Mouse (Mus musculus) spleen, adult 2 months (tissue): ENCODE data around the gene Olfr1186. TPM values are rescaled to one million over a fixed set of nuclear protein-coding genes. Genes with fewer than 3 reads are reported as not detected.
"Not testable (repeated sequence)": the region's sequence is repeated elsewhere in the genome, so short reads cannot be mapped to it uniquely, and the experiment has no call there.

ENCODE experiments used
- DNase-seq, 2 experiments: peaks; one replicate each; pipeline versions ENCODE4 v3.0.0 to v3.0.0-alpha.2; 2012 to 2021; ENCODE audit warnings: low spot score in 2 of 2, low read depth in 1 of 2
- H3K27ac ChIP-seq: fragments of 200-500 bp; 2 replicates; pipeline ENCODE4 v1.5.1; 2012; ENCODE audit warnings: low read length, inconsistent platforms; ENCODE audit not compliant: insufficient read depth
- H3K27me3 ChIP-seq: fragments of 200-500 bp; 2 replicates; pipeline ENCODE4 v1.6.1; 2012; ENCODE audit warnings: mild to moderate bottlenecking, moderate library complexity, low read length, inconsistent platforms; ENCODE audit not compliant: control insufficient read depth, insufficient read depth
- H3K36me3 ChIP-seq: fragments of 200-500 bp; 2 replicates; pipeline ENCODE4 v1.6.1; 2012; ENCODE audit warnings: mild to moderate bottlenecking, low read length, inconsistent platforms; ENCODE audit not compliant: control insufficient read depth, insufficient read depth
- H3K4me1 ChIP-seq: fragments of 200-500 bp; 2 replicates; pipeline ENCODE4 v1.6.1; 2011; ENCODE audit warnings: inconsistent platforms; ENCODE audit not compliant: control insufficient read depth, insufficient read depth, insufficient read length
- H3K4me3 ChIP-seq: fragments of 200-500 bp; 2 replicates; pipeline ENCODE4 v1.5.1; 2011; ENCODE audit warnings: mild to moderate bottlenecking, inconsistent platforms; ENCODE audit not compliant: insufficient read depth, insufficient read length; ENCODE audit errors: extremely low read depth
- CTCF ChIP-seq: fragments of 200-500 bp; IDR thresholded peaks from 2 replicates; pipeline ENCODE4 v1.5.1; 2011; ENCODE audit warnings: mild to moderate bottlenecking, inconsistent platforms; ENCODE audit not compliant: insufficient read depth, insufficient read length, insufficient replicate concordance; ENCODE audit errors: extremely low read depth
- POLR2A ChIP-seq: fragments of 200-500 bp; IDR thresholded peaks from 2 replicates; pipeline ENCODE4 v1.6.1; 2011; ENCODE audit warnings: low read depth, low read length, inconsistent platforms
- WGBS: fragments of 180-500 bp; shearing (Covaris S2); methylation state at CpG from one replicate; pipeline ENCODE4 v1.1.7; 2018; 5-methylcytosine and 5-hydroxymethylcytosine counted together
- polyA plus RNA-seq: library from polyadenylated mRNA; depleted of rRNA; stranded (reverse); fragments of >200 nt; gene quantifications from 2 replicates; pipeline ENCODE4 v1.2.3, GENCODE M21; 2012; rRNA removed

Gene Olfr1186
- not detected in 2 replicates for polyA plus RNA-seq

DNA sequence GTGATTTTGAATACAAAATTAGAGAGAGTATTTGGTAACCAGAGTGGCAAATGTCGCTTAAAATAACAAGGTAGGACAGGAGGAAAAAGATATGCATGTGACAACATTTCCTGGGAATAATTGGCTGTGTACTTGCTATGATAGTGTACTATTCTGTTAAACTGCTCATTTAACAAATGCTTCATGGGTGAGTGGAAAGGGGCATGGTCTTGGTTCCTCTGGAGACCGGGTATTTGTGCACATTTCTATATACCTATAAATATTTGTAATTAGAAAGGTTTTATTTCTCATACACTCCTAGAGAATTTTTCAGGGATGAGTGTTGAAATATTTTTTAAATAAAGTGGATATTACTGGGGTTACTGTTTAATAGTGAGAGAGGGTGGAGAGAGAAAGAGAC, at the start of gene Olfr1186:
Gene Olfr1186, plus strand, starts transcription at position 301 of the 400 bp plus-strand sequence.
- Histone ChIP-seq H3K36me3 (no peaks in the 10 kb centered on the region), H3K4me1 (no peaks in the 10 kb centered on the region), H3K27ac (no peak within 1 kb of the TSS), H3K27me3 (no peaks in the 10 kb centered on the region), H3K4me3 (no peak within 1 kb of the TSS)
- DNase-seq = no peak
- no peak for TF ChIP-seq CTCF
- TF ChIP-seq POLR2A = no peak
- WGBS = 79% methylated on average over 2 of the region's 2 CpGs

DNA sequence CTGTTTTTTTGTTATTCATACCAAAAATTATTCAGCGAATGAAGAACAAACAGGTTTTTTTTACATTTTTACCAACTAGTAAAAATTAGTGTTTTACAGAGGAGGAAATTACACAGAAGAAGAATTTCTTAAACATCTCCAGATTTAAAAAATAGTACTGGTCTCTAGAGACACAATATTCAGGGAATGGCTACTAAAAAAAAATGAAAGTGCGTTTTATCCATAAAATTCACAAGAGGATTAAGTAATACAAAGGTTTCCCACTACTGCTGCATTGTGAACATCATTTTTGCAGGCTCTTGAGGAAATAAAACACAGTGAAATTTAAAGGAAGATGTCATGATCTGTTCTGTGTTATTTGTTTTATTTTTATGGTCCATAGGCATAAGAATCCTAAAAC, 35.1 kb upstream of the Olfr1186 start, which contains the start of gene Olfr1184:
Gene Olfr1184, plus strand, starts transcription at position 301 of the 400 bp plus-strand sequence.
- no peaks in the 10 kb centered on the region for H3K36me3 ChIP-seq
- no peaks in the 10 kb centered on the region for H3K4me1 ChIP-seq
- WGBS = 91% methylated on average over 2 of the region's 2 CpGs
- no peaks in the 10 kb centered on the region for H3K27me3 ChIP-seq
- TF ChIP-seq POLR2A (no peak), CTCF (no peak)
- H3K4me3 ChIP-seq = no peak within 1 kb of the TSS
- no peak for DNase-seq
- no peak within 1 kb of the TSS for H3K27ac ChIP-seq

DNA sequence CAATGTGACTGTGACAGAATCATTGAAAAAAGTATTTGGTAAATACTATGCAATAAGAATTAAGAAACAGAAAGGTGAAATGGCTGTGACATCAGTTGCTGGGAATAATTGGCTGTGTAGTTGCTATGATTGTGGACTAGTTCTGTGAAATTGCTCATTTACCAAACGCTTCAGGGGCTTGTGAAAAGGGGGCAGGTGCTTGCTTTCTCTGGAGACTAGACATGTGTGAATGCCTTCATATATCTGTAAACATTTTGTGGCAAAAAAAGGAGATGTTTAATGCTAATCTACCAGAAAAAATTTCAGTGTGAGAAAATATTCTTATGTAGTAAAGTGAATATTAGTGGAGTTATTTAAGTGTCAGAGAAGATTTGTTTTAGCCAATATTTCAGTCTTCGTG, 25.3 kb upstream of the Olfr1186 start, which contains the start of gene Olfr1185-ps1:
Gene Olfr1185-ps1, plus strand, starts transcription at position 301 of the 400 bp plus-strand sequence.
- no peaks in the 10 kb centered on the region for H3K36me3 ChIP-seq
- no peak for TF ChIP-seq POLR2A
- TF ChIP-seq CTCF = no peak

DNA sequence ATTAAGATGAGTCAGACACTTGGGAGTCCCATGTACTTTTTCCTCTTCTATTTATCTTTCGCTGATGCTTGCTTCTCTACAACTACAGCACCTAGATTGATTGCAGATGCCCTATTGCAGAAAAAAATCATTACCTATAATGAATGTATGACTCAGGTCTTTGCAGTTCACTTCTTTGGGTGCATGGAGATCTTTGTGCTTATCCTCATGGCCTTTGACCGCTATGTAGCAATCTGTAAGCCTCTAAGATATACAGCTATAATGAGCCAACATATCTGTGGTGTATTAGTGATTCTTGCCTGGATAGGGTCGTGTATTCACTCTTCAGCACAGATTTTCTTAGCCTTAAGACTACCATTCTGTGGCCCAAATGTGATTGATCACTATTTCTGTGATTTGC, 7.4 kb downstream of the Olfr1186 start:
- Histone ChIP-seq H3K27me3 (no peaks in the 10 kb centered on the region), H3K4me1 (no peaks in the 10 kb centered on the region), H3K27ac (no peak overlapping the region), H3K36me3 (no peaks in the 10 kb centered on the region), H3K4me3 (no peak overlapping the region)
- no peak for DNase-seq
- WGBS = 60% methylated on average over 3 of the region's 3 CpGs
- TF ChIP-seq CTCF (no peak), POLR2A (no peak)

More for the DNA sequence above, 25.3 kb upstream of the Olfr1186 start, which contains the start of gene Olfr1185-ps1:
- WGBS = 69% methylated on average over 2 of the region's 2 CpGs
- Histone ChIP-seq H3K4me3 (no peak within 1 kb of the TSS), H3K4me1 (no peaks in the 10 kb centered on the region), H3K27me3 (no peaks in the 10 kb centered on the region), H3K27ac (no peak within 1 kb of the TSS)
- DNase-seq = no peak

DNA sequence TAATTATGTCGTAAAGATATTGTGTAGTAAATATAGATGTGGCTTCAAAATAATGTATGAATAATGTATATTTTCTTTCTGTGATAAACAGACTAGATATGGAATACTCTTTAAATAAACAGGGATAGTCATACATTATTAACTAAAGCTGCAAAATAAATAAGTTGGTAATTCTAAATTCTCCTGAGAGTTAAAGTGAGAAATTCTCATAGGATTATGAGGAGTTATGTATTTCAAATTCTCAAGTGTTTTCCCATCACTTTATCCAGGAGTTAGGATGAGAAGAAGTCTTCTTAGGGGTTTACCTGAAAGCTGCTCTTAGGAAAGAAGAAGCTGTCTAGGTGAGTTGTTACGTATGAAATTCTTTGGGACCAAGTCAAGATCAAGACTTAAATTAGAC, 38.3 kb downstream of the Olfr1186 start, which contains the start of gene Olfr1188:
Gene Olfr1188, plus strand, starts transcription at position 301 of the 400 bp plus-strand sequence.
- TF ChIP-seq CTCF = no peak
- 81% methylated on average over 2 of the region's 2 CpGs for WGBS
- no peaks in the 10 kb centered on the region for H3K4me1 ChIP-seq

DNA sequence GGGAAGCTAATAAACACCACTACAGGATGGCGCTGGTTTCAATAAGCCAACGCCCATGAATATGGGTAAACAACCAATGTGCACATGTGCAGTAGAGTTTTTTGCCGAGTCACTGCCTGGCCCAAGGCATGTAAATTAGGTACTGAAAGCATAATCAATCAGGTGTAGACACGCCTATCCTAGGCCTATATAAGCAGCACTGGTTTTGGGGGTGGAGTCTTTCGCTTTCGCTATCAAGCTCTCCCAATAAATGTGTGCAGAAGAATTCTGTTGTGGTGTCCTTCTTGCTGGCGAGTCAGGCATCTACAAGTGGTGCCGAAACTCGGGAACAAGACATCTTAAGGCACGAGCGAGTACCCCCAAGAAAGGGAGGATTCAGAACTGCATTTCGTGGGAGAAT, 54.3 kb downstream of the Olfr1186 start:
- H3K4me1 ChIP-seq = not testable (repeated sequence)

More for the DNA sequence above, 38.3 kb downstream of the Olfr1186 start, which contains the start of gene Olfr1188:
- Histone ChIP-seq H3K27ac (no peak within 1 kb of the TSS), H3K36me3 (no peaks in the 10 kb centered on the region), H3K4me3 (no peak within 1 kb of the TSS), H3K27me3 (no peaks in the 10 kb centered on the region)
- DNase-seq = no peak

More for the DNA sequence above, 54.3 kb downstream of the Olfr1186 start:
- H3K27me3 ChIP-seq, DNase-seq, H3K36me3 ChIP-seq, H3K27ac ChIP-seq, H3K4me3 ChIP-seq: not testable (repeated sequence)
- WGBS = 86% methylated on average over 12 of the region's 12 CpGs

Other genes with a start within 250 kb of the Olfr1186 start
- gene Olfr1173, start 238.7 kb upstream of the Olfr1186 start, polyA plus RNA-seq = not detected in 2 replicates
- not detected in 2 replicates for gene Olfr1174-ps, start 203.4 kb upstream of the Olfr1186 start, polyA plus RNA-seq
- gene Olfr1175-ps, start 191.3 kb upstream of the Olfr1186 start, polyA plus RNA-seq = not detected in 2 replicates
- not detected in 2 replicates for gene Olfr1176, start 181.8 kb upstream of the Olfr1186 start, polyA plus RNA-seq
- gene Olfr1177-ps, start 172.1 kb upstream of the Olfr1186 start, polyA plus RNA-seq = not detected in 2 replicates
- not detected in 2 replicates for gene Olfr1178, start 131.5 kb upstream of the Olfr1186 start, polyA plus RNA-seq
- not detected in 2 replicates for gene Olfr1179, start 112.1 kb upstream of the Olfr1186 start, polyA plus RNA-seq
- not detected in 2 replicates for gene Olfr1180, start 99.4 kb upstream of the Olfr1186 start, polyA plus RNA-seq
- gene Olfr1181, start 92.4 kb upstream of the Olfr1186 start, polyA plus RNA-seq = not detected in 2 replicates
- not detected in 2 replicates for gene Gm13757, start 69.4 kb upstream of the Olfr1186 start, polyA plus RNA-seq
- not detected in 2 replicates for gene Olfr1183, start 63.7 kb upstream of the Olfr1186 start, polyA plus RNA-seq
- not detected in 2 replicates for gene Olfr1184, start 35.0 kb upstream of the Olfr1186 start, polyA plus RNA-seq
- gene Olfr1185-ps1, start 25.2 kb upstream of the Olfr1186 start, polyA plus RNA-seq = not detected in 2 replicates
- not detected in 2 replicates for gene Olfr1188, start 38.4 kb downstream of the Olfr1186 start, polyA plus RNA-seq
- not detected in 2 replicates for gene Olfr1189, start 67.9 kb downstream of the Olfr1186 start, polyA plus RNA-seq
- not detected in 2 replicates for gene Olfr1191-ps1, start 122.0 kb downstream of the Olfr1186 start, polyA plus RNA-seq
- not detected in 2 replicates for gene Olfr1192-ps1, start 130.0 kb downstream of the Olfr1186 start, polyA plus RNA-seq
- gene Olfr1193, start 157.1 kb downstream of the Olfr1186 start, polyA plus RNA-seq = not detected in 2 replicates
- not detected in 2 replicates for gene Olfr1195, start 170.6 kb downstream of the Olfr1186 start, polyA plus RNA-seq
- not detected in 2 replicates for gene Olfr1196, start 186.0 kb downstream of the Olfr1186 start, polyA plus RNA-seq
- not detected in 2 replicates for gene Olfr1197, start 213.8 kb downstream of the Olfr1186 start, polyA plus RNA-seq
- gene Olfr1198, start 232.8 kb downstream of the Olfr1186 start, polyA plus RNA-seq = not detected in 2 replicates
- not detected in 2 replicates for gene Olfr1199, start 241.9 kb downstream of the Olfr1186 start, polyA plus RNA-seq